Mouse (Mus musculus) forebrain, embryonic 15.5 days (tissue): ENCODE results near the gene Tns2. TPM values are rescaled to one million over a fixed set of nuclear protein-coding genes. Genes with fewer than 3 reads are reported as not detected.
A peak's percentile ranks its signal among the peaks of the same experiment; 100 is the strongest.

Experiments
- ATAC-seq: fragments of 200-750 bp; cut with Nextera tagmentation; replicated peaks from 2 replicates; pipeline ENCODE4 v1.8.0; 2017; ENCODE audit warnings: mild to moderate bottlenecking, moderate TSS enrichment, moderate library complexity
- H3K27ac ChIP-seq: fragments of 300-500 bp; sonication (generic); replicated peaks from 2 replicates; pipeline ENCODE4 v1.5.1; 2015; ENCODE audit warnings: mild to moderate bottlenecking, inconsistent platforms
- H3K27me3 ChIP-seq: fragments of 300-500 bp; sonication (generic); 2 replicates; pipeline ENCODE4 v1.6.1; 2015; ENCODE audit warnings: inconsistent platforms
- H3K36me3 ChIP-seq: fragments of 300-500 bp; sonication (generic); 2 replicates; pipeline ENCODE4 v1.6.1; 2015; ENCODE audit warnings: mild to moderate bottlenecking, inconsistent platforms
- H3K4me1 ChIP-seq: fragments of 300-500 bp; sonication (generic); 2 replicates; pipeline ENCODE4 v1.6.1; 2015; ENCODE audit warnings: inconsistent platforms
- H3K4me2 ChIP-seq: fragments of 300-500 bp; sonication (generic); replicated peaks from 2 replicates; pipeline ENCODE4 v1.6.1; 2015; ENCODE audit warnings: mild to moderate bottlenecking, inconsistent platforms
- H3K4me3 ChIP-seq: fragments of 300-500 bp; sonication (generic); 2 replicates; pipeline ENCODE4 v1.5.1; 2015; ENCODE audit warnings: mild to moderate bottlenecking, inconsistent platforms
- H3K9ac ChIP-seq: fragments of 300-500 bp; sonication (generic); replicated peaks from 2 replicates; pipeline ENCODE4 v1.6.1; 2015; ENCODE audit warnings: mild to moderate bottlenecking, inconsistent platforms
- H3K9me3 ChIP-seq: fragments of 300-500 bp; sonication (generic); 2 replicates; pipeline ENCODE4 v1.6.1; 2016; ENCODE audit warnings: inconsistent platforms
- WGBS: fragments of 180-500 bp; shearing (Covaris S2); methylation state at CpG from one replicate; pipeline ENCODE4 v1.1.7; 2015; ENCODE audit warnings: mixed read lengths; 5-methylcytosine and 5-hydroxymethylcytosine counted together
- polyA plus RNA-seq: library from polyadenylated mRNA; unstranded; fragments of >200 nt; fragmentation: Nextera tagmentation; extraction: Ambion mirVana; gene quantifications from 2 replicates; pipeline ENCODE4 v1.2.1, GENCODE M21; 2015

Tns2 gene
- polyA plus RNA-seq, 1 experiment from 2014 or later, result 4.9 TPM

DNA sequence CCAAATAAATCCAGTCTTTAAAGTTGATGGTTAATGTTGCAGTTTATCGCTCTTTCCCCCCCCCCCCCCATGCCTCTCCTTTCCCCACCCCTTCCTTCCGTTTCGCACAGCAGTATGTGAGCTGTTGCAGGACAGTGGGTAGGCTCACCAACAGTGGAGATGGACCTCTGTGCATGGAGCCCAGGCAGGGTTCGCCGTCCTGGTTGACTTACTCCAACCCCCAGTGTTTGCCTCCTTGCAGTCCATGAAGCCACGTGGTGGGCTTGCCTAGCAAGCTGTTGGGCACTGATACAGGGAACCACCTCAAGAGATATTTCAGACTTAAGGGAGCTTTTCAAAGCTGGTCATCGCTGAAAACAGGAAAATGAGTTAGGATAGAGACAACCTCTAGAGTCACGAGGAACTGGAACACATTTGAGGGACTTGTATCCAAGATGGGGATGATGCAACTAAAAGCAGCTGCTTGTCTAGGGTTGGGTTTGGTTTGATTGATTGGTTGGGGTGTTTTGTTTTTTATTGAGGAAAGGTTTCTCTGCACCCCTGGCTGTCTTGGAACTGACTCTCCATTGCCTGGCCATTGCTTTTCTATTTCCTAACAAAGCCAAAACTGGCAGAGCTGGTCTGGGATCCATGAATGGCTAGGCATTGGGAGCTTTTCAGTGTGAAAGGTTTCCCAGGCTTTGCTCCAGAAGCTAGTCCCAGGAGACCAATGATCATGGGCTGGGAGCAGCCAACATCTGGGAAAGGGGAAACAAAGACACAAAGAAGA lies 2.9 kb upstream of the Tns2 start:
- H3K4me1 ChIP-seq, result peaks cover 26% of the 10 kb centered on the region
- ATAC-seq, result no peak

DNA sequence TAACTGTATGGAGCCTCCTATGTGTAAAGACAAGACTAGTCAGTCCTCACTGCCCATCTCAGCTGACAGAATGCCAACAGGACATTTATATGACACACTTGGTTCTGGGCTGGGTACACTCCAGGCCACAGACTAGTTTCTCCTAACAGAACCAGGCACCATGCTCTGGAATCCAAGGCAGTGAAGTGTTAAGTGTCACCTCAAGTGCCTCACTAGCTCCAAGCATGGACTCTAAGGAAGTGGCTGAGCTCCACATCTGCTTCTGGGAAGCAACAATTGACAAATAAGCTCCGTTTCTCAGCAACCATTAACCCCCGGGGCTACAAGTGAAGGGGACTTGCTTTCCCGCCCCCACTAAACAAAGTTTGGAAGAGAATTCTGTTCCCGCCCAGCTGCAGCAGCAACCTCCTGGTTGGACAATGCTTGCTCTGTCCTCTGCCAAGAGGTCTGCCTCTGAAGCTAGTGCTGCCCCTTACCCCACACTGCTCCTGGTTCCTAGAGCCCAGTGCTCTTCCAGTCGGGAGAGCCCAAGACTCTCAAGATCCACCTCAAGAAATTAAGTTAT lies 2.1 kb upstream of the Tns2 start:
- H3K4me2 ChIP-seq, result no peak overlapping the region
- no peak overlapping the region for H3K27ac ChIP-seq
- 23% methylated on average over 5 of the region's 5 CpGs for WGBS
- H3K4me1 ChIP-seq, result peaks cover 26% of the 10 kb centered on the region
- no peak for ATAC-seq
- H3K9me3 ChIP-seq, result no peaks in the 10 kb centered on the region
- H3K36me3 ChIP-seq, result peaks cover 51% of the 10 kb centered on the region
- no peak overlapping the region for H3K4me3 ChIP-seq
- H3K27me3 ChIP-seq, result no peaks in the 10 kb centered on the region; the same call in 1 of the 2 replicates
- H3K9ac ChIP-seq, result no peak overlapping the region

More for the DNA sequence above, 2.9 kb upstream of the Tns2 start:
- Histone ChIP-seq H3K27me3 (no peaks in the 10 kb centered on the region; the same call in 1 of the 2 replicates), H3K9ac (no peak overlapping the region), H3K4me3 (no peak overlapping the region), H3K27ac (no peak overlapping the region), H3K36me3 (peaks cover 59% of the 10 kb centered on the region), H3K4me2 (no peak overlapping the region), H3K9me3 (no peaks in the 10 kb centered on the region)
- WGBS, result 86% methylated on average over 8 of the region's 8 CpGs

- Histone ChIP-seq H3K4me2 (0 out of 2 replicates have a peak overlapping the region, but pooled peaks have one; percentile 85), H3K4me1 (peaks cover 32% of the 10 kb centered on the region), H3K27me3 (no peaks in the 10 kb centered on the region; the same call in 1 of the 2 replicates), H3K27ac (no peak overlapping the region), H3K4me3 (no peak overlapping the region), H3K9ac (no peak overlapping the region), H3K9me3 (no peaks in the 10 kb centered on the region), H3K36me3 (peaks cover 39% of the 10 kb centered on the region)
- no peak for ATAC-seq
- 49% methylated on average over 5 of the region's 5 CpGs for WGBS
These were observed 953 bp upstream of the Tns2 start for GRCm38 (mm10) chr15:102099260-102099659.

DNA sequence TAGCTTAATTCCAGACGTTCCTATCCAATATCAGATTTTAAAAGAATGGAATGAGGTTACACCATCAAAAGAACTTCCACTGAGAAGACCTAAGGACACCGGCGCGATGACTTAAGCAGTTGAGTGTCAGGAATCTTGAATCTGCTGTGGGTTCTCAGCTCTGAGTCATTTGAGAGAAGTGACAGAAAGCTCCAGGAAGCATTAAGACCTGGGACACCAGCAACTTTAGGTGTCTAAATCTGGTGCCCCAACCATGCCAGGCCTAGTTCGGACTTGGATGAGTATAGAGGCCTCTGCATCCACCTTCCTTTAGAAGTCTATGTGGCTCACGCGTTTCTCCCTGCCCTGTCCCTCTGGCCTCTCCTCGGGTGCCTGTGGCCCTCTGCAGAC lies 447 bp upstream of the Tns2 start:
- peak overlapping the region; percentile 23; the same call in 1 of the 2 replicates for H3K27ac ChIP-seq
- peaks cover 32% of the 10 kb centered on the region for H3K4me1 ChIP-seq

GRCm38 (mm10) chr15:102100996-102101671 lies 921 bp downstream of the Tns2 start:
- 0 out of 2 replicates have a peak overlapping the region, but pooled peaks have one; percentile 57 for H3K9ac ChIP-seq
- ATAC-seq, result no peak
- H3K4me1 ChIP-seq, result peaks cover 32% of the 10 kb centered on the region
- peaks cover 5% of the 10 kb centered on the region; the same call in 1 of the 2 replicates for H3K27me3 ChIP-seq
- peak overlapping the region; percentile 31; the same call in 1 of the 2 replicates for H3K27ac ChIP-seq
- H3K9me3 ChIP-seq, result no peaks in the 10 kb centered on the region
- H3K4me2 ChIP-seq, result peak overlapping the region; percentile 85
- WGBS, result 28% methylated on average over 10 of the region's 10 CpGs
- H3K4me3 ChIP-seq, result peak overlapping the region; percentile 2; the same call in 1 of the 2 replicates
- H3K36me3 ChIP-seq, result peaks cover 21% of the 10 kb centered on the region

More for the DNA sequence above, 447 bp upstream of the Tns2 start:
- peak overlapping the region; percentile 85 for H3K4me2 ChIP-seq
- peak overlapping the region; percentile 57 for H3K9ac ChIP-seq
- peaks cover 34% of the 10 kb centered on the region for H3K36me3 ChIP-seq
- H3K4me3 ChIP-seq, result peak overlapping the region; percentile 53
- 17% methylated on average over 8 of the region's 8 CpGs for WGBS
- no peak; the same call in 1 of the 2 replicates for ATAC-seq
- no peaks in the 10 kb centered on the region for H3K9me3 ChIP-seq
- H3K27me3 ChIP-seq, result no peaks in the 10 kb centered on the region; the same call in 1 of the 2 replicates

- WGBS, result 36% methylated on average over 11 of the region's 11 CpGs
- peaks cover 16% of the 10 kb centered on the region for H3K36me3 ChIP-seq
- H3K4me2 ChIP-seq, result no peak overlapping the region
- H3K9me3 ChIP-seq, result no peaks in the 10 kb centered on the region
- no peak for ATAC-seq
- 0 out of 2 replicates have a peak overlapping the region, but pooled peaks have one; percentile 2 for H3K4me3 ChIP-seq
- H3K9ac ChIP-seq, result no peak overlapping the region
- H3K4me1 ChIP-seq, result peaks cover 37% of the 10 kb centered on the region
- peak overlapping the region; percentile 31; the same call in 1 of the 2 replicates for H3K27ac ChIP-seq
- H3K27me3 ChIP-seq, result peaks cover 12% of the 10 kb centered on the region; the same call in 1 of the 2 replicates
These were observed 1.7 kb downstream of the Tns2 start for GRCm38 (mm10) chr15:102101672-102102541.

DNA sequence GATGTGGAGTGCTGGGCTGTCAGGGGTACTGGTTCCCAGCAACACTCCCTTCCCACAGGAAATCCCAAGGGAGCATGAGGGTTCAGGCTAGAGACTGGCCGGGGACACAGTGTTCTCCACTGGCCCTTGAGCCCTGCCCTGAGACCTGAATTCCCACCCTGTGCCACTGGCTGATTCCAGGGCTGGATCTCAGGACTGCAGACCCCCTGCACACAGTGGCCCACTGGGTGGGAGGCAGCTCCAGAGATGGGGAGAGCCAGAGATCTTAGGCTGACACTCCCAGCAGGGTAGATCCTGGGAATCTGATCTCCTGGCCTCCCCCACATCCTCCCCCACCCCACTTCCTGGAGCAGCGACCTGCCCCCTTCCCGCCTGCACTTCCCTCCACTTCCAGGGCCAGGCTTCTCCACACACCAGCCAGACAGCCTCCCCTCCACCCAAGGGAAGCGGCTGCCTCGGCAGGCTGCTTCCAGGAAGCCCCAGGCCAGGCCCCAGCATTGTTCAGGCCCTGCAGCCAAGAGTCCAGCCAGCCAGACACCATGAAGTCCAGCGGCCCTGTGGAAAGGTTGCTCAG lies 2.4 kb downstream of the Tns2 start:
- Histone ChIP-seq H3K36me3 (peaks cover 10% of the 10 kb centered on the region), H3K27ac (peak overlapping the region; percentile 42), H3K4me3 (peak overlapping the region; percentile 16), H3K4me2 (no peak overlapping the region), H3K27me3 (peaks cover 18% of the 10 kb centered on the region; the same call in 1 of the 2 replicates), H3K9ac (no peak overlapping the region), H3K9me3 (no peaks in the 10 kb centered on the region), H3K4me1 (peaks cover 45% of the 10 kb centered on the region)
- WGBS, result 17% methylated on average over 6 of the region's 6 CpGs
- ATAC-seq, result no peak

GRCm38 (mm10) chr15:102103371-102103946 lies 3.2 kb downstream of the Tns2 start:
- WGBS, result 7% methylated on average over 14 of the region's 14 CpGs
- 0 out of 2 replicates have a peak overlapping the region, but pooled peaks have one; percentile 5 for H3K9ac ChIP-seq
- peaks cover 18% of the 10 kb centered on the region; the same call in 1 of the 2 replicates for H3K27me3 ChIP-seq
- no peak for ATAC-seq
- H3K4me3 ChIP-seq, result peak overlapping the region; percentile 16
- peak overlapping the region; percentile 42 for H3K27ac ChIP-seq
- H3K36me3 ChIP-seq, result 0 out of 2 replicates have a peak, but pooled peaks cover 2% of the 10 kb centered on the region
- peaks cover 48% of the 10 kb centered on the region for H3K4me1 ChIP-seq
- H3K4me2 ChIP-seq, result no peak overlapping the region
- no peaks in the 10 kb centered on the region for H3K9me3 ChIP-seq

- Histone ChIP-seq H3K27me3 (peaks cover 18% of the 10 kb centered on the region; the same call in 1 of the 2 replicates), H3K4me2 (no peak overlapping the region), H3K9ac (no peak overlapping the region), H3K9me3 (no peaks in the 10 kb centered on the region), H3K4me1 (peaks cover 50% of the 10 kb centered on the region), H3K36me3 (no peaks in the 10 kb centered on the region), H3K27ac (no peak overlapping the region), H3K4me3 (no peak overlapping the region)
- WGBS, result 24% methylated on average over 12 of the region's 12 CpGs
- ATAC-seq, result no peak
These were observed 3.8 kb downstream of the Tns2 start for GRCm38 (mm10) chr15:102103947-102104555.

- H3K27me3 ChIP-seq, result peaks cover 18% of the 10 kb centered on the region; the same call in 1 of the 2 replicates
These were observed 5.1 kb downstream of the Tns2 start for GRCm38 (mm10) chr15:102105360-102105759.

More at GRCm38 (mm10) chr15:102105360-102105759, 5.1 kb downstream of the Tns2 start:
- WGBS, result 35% methylated on average over 5 of the region's 5 CpGs
- no peak for ATAC-seq
- H3K4me3 ChIP-seq, result no peak overlapping the region
- no peaks in the 10 kb centered on the region for H3K9me3 ChIP-seq
- peaks cover 46% of the 10 kb centered on the region for H3K4me1 ChIP-seq
- H3K27ac ChIP-seq, result no peak overlapping the region
- no peaks in the 10 kb centered on the region for H3K36me3 ChIP-seq
- no peak overlapping the region for H3K9ac ChIP-seq
- no peak overlapping the region for H3K4me2 ChIP-seq
